Mouse (Mus musculus) limb, embryonic 14.5 days (tissue): ENCODE data around the gene Pard3b. TPM values are rescaled to one million over a fixed set of nuclear protein-coding genes. Genes with fewer than 3 reads are reported as not detected.

Experiments
- ATAC-seq: fragments of 200-750 bp; cut with Nextera tagmentation; 2 replicates; pipeline ENCODE4 v1.8.0; 2017; ENCODE audit warnings: low read depth, moderate number of reproducible peaks, moderate TSS enrichment; ENCODE audit not compliant: low FRiP score
- DNase-seq: peaks from one replicate; pipeline ENCODE4 v3.0.0-alpha.2; 2015; ENCODE audit warnings: low spot score
- H3K27ac ChIP-seq: fragments of 300-500 bp; sonication (generic); replicated peaks from 2 replicates; pipeline ENCODE4 v1.5.1; 2014; ENCODE audit warnings: low read depth, mild to moderate bottlenecking, low read length, moderate library complexity, mixed read lengths
- H3K27me3 ChIP-seq: fragments of 300-500 bp; sonication (generic); 2 replicates; pipeline ENCODE4 v1.6.1; 2014; ENCODE audit warnings: low read length, mixed read lengths; ENCODE audit not compliant: control insufficient read depth, insufficient read depth
- H3K36me3 ChIP-seq: fragments of 300-500 bp; sonication (generic); 2 replicates; pipeline ENCODE4 v1.6.1; 2014; ENCODE audit warnings: mild to moderate bottlenecking, low read length, moderate library complexity, mixed read lengths; ENCODE audit not compliant: control insufficient read depth, insufficient read depth
- H3K4me1 ChIP-seq: fragments of 300-500 bp; sonication (generic); 2 replicates; pipeline ENCODE4 v1.6.1; 2014; ENCODE audit warnings: antibody characterized with exemption, low read length, mixed read lengths; ENCODE audit not compliant: control insufficient read depth, insufficient read depth
- H3K4me2 ChIP-seq: fragments of 300-500 bp; sonication (generic); replicated peaks from 2 replicates; pipeline ENCODE4 v1.6.1; 2014; ENCODE audit warnings: low read depth, mild to moderate bottlenecking, low read length, moderate library complexity; ENCODE audit not compliant: severe bottlenecking
- H3K4me3 ChIP-seq: fragments of 300-500 bp; sonication (generic); replicated peaks from 2 replicates; pipeline ENCODE4 v1.5.1; 2014; ENCODE audit warnings: low read length
- H3K9ac ChIP-seq: fragments of 300-500 bp; sonication (generic); 2 replicates; pipeline ENCODE4 v1.6.1; 2014; ENCODE audit warnings: mild to moderate bottlenecking, low read depth, low read length, moderate library complexity; ENCODE audit not compliant: severe bottlenecking
- H3K9me3 ChIP-seq: fragments of 300-500 bp; sonication (generic); 2 replicates; pipeline ENCODE4 v1.6.1; 2016; ENCODE audit warnings: low read length; ENCODE audit not compliant: control insufficient read depth
- POLR2A ChIP-seq: fragments of 200-500 bp; IDR thresholded peaks from 2 replicates; pipeline ENCODE4 v1.8.0; 2012; ENCODE audit warnings: inconsistent platforms, mild to moderate bottlenecking, moderate library complexity, borderline replicate concordance; ENCODE audit not compliant: insufficient read depth, insufficient read length; ENCODE audit errors: extremely low read depth
- WGBS: fragments of 180-500 bp; shearing (Covaris S2); extraction: QIAGEN DNeasy Blood & Tissue Kit; methylation state at CpG from one replicate; pipeline ENCODE4 v1.1.7; 2014; 5-methylcytosine and 5-hydroxymethylcytosine counted together
- polyA plus RNA-seq, 2 experiments: library from polyadenylated mRNA; depleted of rRNA in 1 of 2; stranded (reverse) in 1 of 2; unstranded in 1 of 2; fragments of >200 nt; fragmentation: Nextera tagmentation in 1 of 2; extraction: Ambion mirVana in 1 of 2; gene quantifications; 2 replicates each; pipeline versions ENCODE4 v1.2.1 to v1.2.3; 2012 to 2014

The Pard3b gene
- polyA plus RNA-seq, 2 experiments = 5.3 to 21.0 TPM

- Histone ChIP-seq H3K4me2 (no peak overlapping the region), H3K9me3 (no peaks in the 10 kb centered on the region), H3K27ac (no peak overlapping the region), H3K4me3 (no peak overlapping the region), H3K36me3 (no peaks in the 10 kb centered on the region), H3K4me1 (no peaks in the 10 kb centered on the region), H3K27me3 (no peaks in the 10 kb centered on the region), H3K9ac (no peak overlapping the region)
- no peak for ATAC-seq
- WGBS = 39% methylated on average over 2 of the region's 2 CpGs
- TF ChIP-seq POLR2A = no peak
- DNase-seq = no peak
These were observed 563.1 kb downstream of the Pard3b start for GRCm38 (mm10) chr1:62201686-62202257.

GRCm38 (mm10) chr1:62213285-62213684, 574.7 kb downstream of the Pard3b start:
- H3K36me3 ChIP-seq = no peaks in the 10 kb centered on the region
- no peak overlapping the region for H3K9ac ChIP-seq
- H3K9me3 ChIP-seq = no peaks in the 10 kb centered on the region
- H3K4me1 ChIP-seq = no peaks in the 10 kb centered on the region
- 71% methylated on average over 2 of the region's 2 CpGs for WGBS
- no peaks in the 10 kb centered on the region for H3K27me3 ChIP-seq
- H3K4me2 ChIP-seq = no peak overlapping the region
- DNase-seq = no peak
- TF ChIP-seq POLR2A = no peak
- ATAC-seq = no peak
- H3K27ac ChIP-seq = no peak overlapping the region
- H3K4me3 ChIP-seq = no peak overlapping the region

- Histone ChIP-seq H3K27ac (no peak overlapping the region), H3K36me3 (no peaks in the 10 kb centered on the region), H3K4me2 (no peak overlapping the region), H3K4me1 (no peaks in the 10 kb centered on the region), H3K9me3 (no peaks in the 10 kb centered on the region), H3K4me3 (no peak overlapping the region), H3K9ac (no peak overlapping the region), H3K27me3 (no peaks in the 10 kb centered on the region)
- no peak for TF ChIP-seq POLR2A
- DNase-seq = no peak
- no peak for ATAC-seq
- 67% methylated on average over 2 of the region's 2 CpGs for WGBS
These were observed 577.2 kb downstream of the Pard3b start for GRCm38 (mm10) chr1:62215842-62216241.

GRCm38 (mm10) chr1:62216568-62216967, 577.9 kb downstream of the Pard3b start:
- no peaks in the 10 kb centered on the region for H3K9me3 ChIP-seq
- H3K36me3 ChIP-seq = no peaks in the 10 kb centered on the region
- 73% methylated on average over 4 of the region's 4 CpGs for WGBS
- no peak overlapping the region for H3K9ac ChIP-seq
- no peak overlapping the region for H3K27ac ChIP-seq
- H3K4me3 ChIP-seq = no peak overlapping the region
- no peaks in the 10 kb centered on the region for H3K4me1 ChIP-seq
- DNase-seq = no peak
- TF ChIP-seq POLR2A = no peak
- H3K4me2 ChIP-seq = no peak overlapping the region
- ATAC-seq = no peak
- H3K27me3 ChIP-seq = no peaks in the 10 kb centered on the region

GRCm38 (mm10) chr1:62229129-62229528, 590.5 kb downstream of the Pard3b start:
- H3K4me1 ChIP-seq = peaks cover 6% of the 10 kb centered on the region; the same call in 1 of the 2 replicates
- 88% methylated on average over 5 of the region's 5 CpGs for WGBS
- H3K9ac ChIP-seq = no peak overlapping the region
- H3K4me2 ChIP-seq = no peak overlapping the region
- no peak for DNase-seq
- H3K27ac ChIP-seq = no peak overlapping the region
- no peaks in the 10 kb centered on the region for H3K36me3 ChIP-seq
- H3K27me3 ChIP-seq = no peaks in the 10 kb centered on the region
- ATAC-seq = no peak
- no peaks in the 10 kb centered on the region for H3K9me3 ChIP-seq
- H3K4me3 ChIP-seq = no peak overlapping the region
- no peak for TF ChIP-seq POLR2A
